Mouse (Mus musculus): ENCODE results near the gene Tapt1.

- TF ChIP-seq CTCF (IDR thresholded peaks at IDR 0.05; ENCODE audit: low read depth) = no peak
- no peak for TF ChIP-seq EP300 (IDR thresholded peaks at IDR 0.05; ENCODE audit: low read depth)
Measured at GRCm38 (mm10) chr5:44220430-44220829, 6.0 kb downstream of the Tapt1 start.
